Mouse (Mus musculus): ENCODE measurements around the gene Cxcr4. TPM values are rescaled to one million over a fixed set of nuclear protein-coding genes. Genes with fewer than 3 reads are reported as not detected.

Gene Cxcr4
- polyA plus RNA-seq, 2 experiments, result 2.4 to 9.3 TPM

- ATAC-seq (ENCODE audit: insufficient read depth) (no peak), DNase-seq (ENCODE audit: low read depth in 3 of 3, low spot score in 3 of 3) (no peak)
- TF ChIP-seq EP300 (IDR thresholded peaks at IDR 0.05; ENCODE audit: low read depth), result no peak
- TF ChIP-seq CTCF (IDR thresholded peaks at IDR 0.05; ENCODE audit: low read depth), result no peak
- H3K4me1 ChIP-seq (replicated peaks; ENCODE audit: control insufficient read depth in 2 of 2, insufficient read depth in 2 of 2, low read length in 1 of 2), result no peaks in the 10 kb centered on the region
- no peak overlapping the region for H3K9ac ChIP-seq (replicated peaks)
- H3K9me3 ChIP-seq (ENCODE audit: control insufficient read depth, low read length), result no peaks in the 10 kb centered on the region
- no peak overlapping the region for H3K4me3 ChIP-seq (ENCODE audit: insufficient read depth in 1 of 2, low read depth in 2 of 2, low read length in 2 of 2)
- no peaks in the 10 kb centered on the region for H3K36me3 ChIP-seq (replicated peaks; ENCODE audit: control insufficient read depth, insufficient read depth, low read depth)
- H3K4me2 ChIP-seq (ENCODE audit: low read depth), result no peak overlapping the region
- H3K27ac ChIP-seq, result no peak overlapping the region
- WGBS (ENCODE audit: insufficient replicate concordance), result 57% methylated on average over 6 of the region's 6 CpGs
- no peaks in the 10 kb centered on the region for H3K27me3 ChIP-seq (ENCODE audit: control insufficient read depth, insufficient read depth, low read length)
Observed at GRCm38 (mm10) chr1:128633711-128634379, 41.8 kb upstream of the Cxcr4 start.

- H3K27me3 ChIP-seq (ENCODE audit: control insufficient read depth, insufficient read depth, low read length), result no peaks in the 10 kb centered on the region
- H3K9ac ChIP-seq (replicated peaks), result no peak overlapping the region
- no peaks in the 10 kb centered on the region for H3K9me3 ChIP-seq (ENCODE audit: control insufficient read depth, low read length)
- no peaks in the 10 kb centered on the region for H3K36me3 ChIP-seq (replicated peaks; ENCODE audit: control insufficient read depth, insufficient read depth, low read depth)
- ATAC-seq (ENCODE audit: insufficient read depth) (no peak), DNase-seq (ENCODE audit: low read depth in 3 of 3, low spot score in 3 of 3) (no peak)
- WGBS (ENCODE audit: insufficient replicate concordance), result 50% methylated on average over 6 of the region's 6 CpGs
- TF ChIP-seq CTCF (IDR thresholded peaks at IDR 0.05; ENCODE audit: low read depth) (no peak), EP300 (IDR thresholded peaks at IDR 0.05; ENCODE audit: low read depth) (no peak)
- no peak overlapping the region for H3K4me2 ChIP-seq (ENCODE audit: low read depth)
- no peak overlapping the region for H3K27ac ChIP-seq
- no peak overlapping the region for H3K4me3 ChIP-seq (ENCODE audit: insufficient read depth in 1 of 2, low read depth in 2 of 2, low read length in 2 of 2)
- H3K4me1 ChIP-seq (replicated peaks; ENCODE audit: control insufficient read depth in 2 of 2, insufficient read depth in 2 of 2, low read length in 1 of 2), result no peaks in the 10 kb centered on the region
Observed at GRCm38 (mm10) chr1:128632522-128632921, 40.4 kb upstream of the Cxcr4 start.

- TF ChIP-seq CTCF (IDR thresholded peaks at IDR 0.05; ENCODE audit: low read depth) (no peak), EP300 (IDR thresholded peaks at IDR 0.05; ENCODE audit: low read depth) (no peak)
- 41% methylated on average over 9 of the region's 9 CpGs for WGBS (ENCODE audit: insufficient replicate concordance)
- no peak overlapping the region for H3K4me3 ChIP-seq (ENCODE audit: insufficient read depth in 1 of 2, low read depth in 2 of 2, low read length in 2 of 2)
- no peaks in the 10 kb centered on the region for H3K27me3 ChIP-seq (ENCODE audit: control insufficient read depth, insufficient read depth, low read length)
- no peaks in the 10 kb centered on the region for H3K36me3 ChIP-seq (replicated peaks; ENCODE audit: control insufficient read depth, insufficient read depth, low read depth)
- H3K9ac ChIP-seq (replicated peaks), result no peak overlapping the region
- H3K4me2 ChIP-seq (ENCODE audit: low read depth), result no peak overlapping the region
- H3K27ac ChIP-seq, result no peak overlapping the region
- no peak for DNase-seq (ENCODE audit: low read depth in 3 of 3, low spot score in 3 of 3)
- H3K9me3 ChIP-seq (ENCODE audit: control insufficient read depth, low read length), result no peaks in the 10 kb centered on the region
- no peaks in the 10 kb centered on the region for H3K4me1 ChIP-seq (replicated peaks; ENCODE audit: control insufficient read depth in 2 of 2, insufficient read depth in 2 of 2, low read length in 1 of 2)
- ATAC-seq (ENCODE audit: insufficient read depth), result no peak
Observed at GRCm38 (mm10) chr1:128626144-128626678, 34.1 kb upstream of the Cxcr4 start.

GRCm38 (mm10) chr1:128623594-128623887 lies 31.4 kb upstream of the Cxcr4 start:
- DNase-seq (ENCODE audit: low read depth in 3 of 3, low spot score in 3 of 3), result no peak
- H3K27ac ChIP-seq, result no peak overlapping the region
- TF ChIP-seq EP300 (IDR thresholded peaks at IDR 0.05; ENCODE audit: low read depth) (no peak), CTCF (IDR thresholded peaks at IDR 0.05; ENCODE audit: low read depth) (no peak)
- H3K4me1 ChIP-seq (replicated peaks; ENCODE audit: control insufficient read depth in 2 of 2, insufficient read depth in 2 of 2, low read length in 1 of 2), result no peaks in the 10 kb centered on the region
- no peaks in the 10 kb centered on the region for H3K36me3 ChIP-seq (replicated peaks; ENCODE audit: control insufficient read depth, insufficient read depth, low read depth)
- no peak overlapping the region for H3K9ac ChIP-seq (replicated peaks)
- 60% methylated on average over 4 of the region's 4 CpGs for WGBS (ENCODE audit: insufficient replicate concordance)
- no peaks in the 10 kb centered on the region for H3K9me3 ChIP-seq (ENCODE audit: control insufficient read depth, low read length)
- H3K4me2 ChIP-seq (ENCODE audit: low read depth), result no peak overlapping the region
- no peak for ATAC-seq (ENCODE audit: insufficient read depth)
- H3K4me3 ChIP-seq (ENCODE audit: insufficient read depth in 1 of 2, low read depth in 2 of 2, low read length in 2 of 2), result no peak overlapping the region
- no peaks in the 10 kb centered on the region for H3K27me3 ChIP-seq (ENCODE audit: control insufficient read depth, insufficient read depth, low read length)

GRCm38 (mm10) chr1:128622867-128623593 lies 30.9 kb upstream of the Cxcr4 start:
- no peak overlapping the region for H3K4me3 ChIP-seq (ENCODE audit: insufficient read depth in 1 of 2, low read depth in 2 of 2, low read length in 2 of 2)
- no peak for DNase-seq (ENCODE audit: low read depth in 3 of 3, low spot score in 3 of 3)
- 28% methylated on average over 9 of the region's 9 CpGs for WGBS (ENCODE audit: insufficient replicate concordance)
- H3K4me1 ChIP-seq (replicated peaks; ENCODE audit: control insufficient read depth in 2 of 2, insufficient read depth in 2 of 2, low read length in 1 of 2), result no peaks in the 10 kb centered on the region
- TF ChIP-seq CTCF (IDR thresholded peaks at IDR 0.05; ENCODE audit: low read depth), result no peak
- TF ChIP-seq EP300 (IDR thresholded peaks at IDR 0.05; ENCODE audit: low read depth), result no peak
- no peak overlapping the region for H3K4me2 ChIP-seq (ENCODE audit: low read depth)
- H3K9ac ChIP-seq (replicated peaks), result no peak overlapping the region
- no peaks in the 10 kb centered on the region for H3K9me3 ChIP-seq (ENCODE audit: control insufficient read depth, low read length)
- H3K27ac ChIP-seq, result no peak overlapping the region
- no peaks in the 10 kb centered on the region for H3K36me3 ChIP-seq (replicated peaks; ENCODE audit: control insufficient read depth, insufficient read depth, low read depth)
- ATAC-seq (ENCODE audit: insufficient read depth), result no peak
- H3K27me3 ChIP-seq (ENCODE audit: control insufficient read depth, insufficient read depth, low read length), result no peaks in the 10 kb centered on the region
